Mouse (Mus musculus) kidney, postnatal 36 days (tissue): ENCODE data around the gene Itprip.

Experiments used
- DNase-seq, 2 experiments: peaks; one replicate each; pipeline ENCODE4 v3.0.0; 2021 to 2022; ENCODE audit warnings: mixed read lengths in 2 of 2

Gene Itprip

GRCm38 (mm10) chr19:47919126-47919965 lies at the start of gene Itprip, which contains the start of gene Cfap43:
TSS of gene Itprip (minus strand) at chr19:47919299.
TSS of gene Cfap43 (minus strand) at chr19:47919287.
- DNase-seq, result peak; percentile 83 to 89

DNA sequence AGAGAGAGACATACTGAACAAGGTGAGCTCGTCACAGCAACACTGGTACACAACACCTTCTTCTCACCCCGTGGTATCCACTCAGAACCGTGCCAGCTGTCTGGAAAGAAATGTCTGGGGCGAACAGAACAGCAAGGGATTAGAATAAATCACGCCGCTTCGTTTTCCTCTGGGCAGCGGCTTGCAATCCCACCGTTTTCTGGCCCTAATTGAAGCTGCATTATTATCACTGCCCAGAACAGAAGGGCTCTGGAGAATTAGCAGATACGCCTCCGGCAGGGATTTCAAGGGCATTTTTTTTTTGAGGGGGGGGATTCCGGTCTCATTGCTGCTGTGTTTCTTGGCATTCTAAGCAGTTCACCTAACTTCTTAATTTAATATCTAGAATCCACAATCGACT lies 39.1 kb upstream of the Itprip start:
- no peak for DNase-seq

DNA sequence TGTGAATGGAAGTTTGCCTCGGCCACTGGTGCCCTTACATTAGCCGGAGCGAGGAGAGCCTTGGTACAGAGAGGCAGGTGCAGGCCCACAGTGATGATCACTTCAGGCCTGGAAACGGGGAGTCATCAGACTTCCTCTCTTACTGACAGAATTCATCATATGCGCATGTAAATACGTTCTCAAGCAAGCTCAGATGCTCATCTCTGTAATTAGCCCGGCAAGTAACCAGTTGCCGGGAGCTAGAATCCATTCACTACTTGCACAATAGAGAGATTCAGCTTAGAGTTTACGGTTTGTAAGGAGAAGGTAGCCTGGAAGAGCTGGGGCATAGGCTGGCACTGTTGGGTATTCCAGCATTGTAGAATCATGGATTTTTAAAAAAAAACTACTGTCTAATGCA lies 34.1 kb upstream of the Itprip start:
- no peak for DNase-seq

DNA sequence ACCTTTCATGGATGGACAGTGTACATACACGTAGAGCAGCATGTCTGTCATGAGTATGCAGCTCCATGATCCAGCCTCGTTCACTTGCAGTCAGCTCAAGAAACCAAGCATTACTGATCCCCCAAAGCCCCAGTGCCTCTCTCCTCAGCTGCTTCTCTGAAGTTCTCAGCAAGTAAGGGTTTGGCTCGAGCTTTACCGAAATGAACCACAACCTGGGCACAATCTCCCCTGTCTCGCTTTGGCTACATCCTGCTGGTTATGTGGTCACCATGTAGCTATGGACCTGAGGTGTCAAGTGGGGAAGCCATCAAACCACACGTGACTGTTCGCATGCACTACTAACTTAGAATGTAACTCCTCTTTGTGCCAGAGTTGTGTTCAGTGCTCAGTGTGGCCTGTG lies 31.8 kb upstream of the Itprip start:
- DNase-seq, result no peak

GRCm38 (mm10) chr19:47946821-47947465 lies 27.8 kb upstream of the Itprip start:
- no peak for DNase-seq

DNA sequence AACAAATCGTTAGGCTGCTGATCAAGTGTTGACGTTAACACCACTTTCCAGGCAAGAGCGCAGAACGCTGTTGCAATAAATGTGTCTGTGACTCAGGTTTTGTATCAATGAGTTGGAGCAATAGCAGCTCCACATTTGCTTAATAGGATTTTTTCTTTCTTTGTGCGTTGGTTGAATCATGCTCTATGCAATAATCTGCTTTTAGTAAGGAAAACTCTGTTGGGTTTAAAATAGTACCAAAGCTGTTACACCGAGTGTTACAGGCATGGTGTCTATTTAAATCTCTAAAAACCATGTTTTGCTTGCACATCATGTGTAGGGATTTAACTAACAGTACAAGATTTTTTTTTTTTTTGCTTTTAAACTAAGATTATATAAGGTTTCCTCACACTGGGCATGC lies 20.3 kb upstream of the Itprip start:
- DNase-seq, result no peak

- DNase-seq, result peak; percentile 52 to 77
These were observed 18.6 kb upstream of the Itprip start, which contains the start of gene Cfap58 for GRCm38 (mm10) chr19:47937443-47938406. TSS of gene Cfap58 (plus strand) at chr19:47937675.

GRCm38 (mm10) chr19:47936938-47937337 lies 17.8 kb upstream of the Itprip start:
- no peak for DNase-seq

- no peak for DNase-seq
These were observed 17.4 kb upstream of the Itprip start for GRCm38 (mm10) chr19:47936490-47936889.

DNA sequence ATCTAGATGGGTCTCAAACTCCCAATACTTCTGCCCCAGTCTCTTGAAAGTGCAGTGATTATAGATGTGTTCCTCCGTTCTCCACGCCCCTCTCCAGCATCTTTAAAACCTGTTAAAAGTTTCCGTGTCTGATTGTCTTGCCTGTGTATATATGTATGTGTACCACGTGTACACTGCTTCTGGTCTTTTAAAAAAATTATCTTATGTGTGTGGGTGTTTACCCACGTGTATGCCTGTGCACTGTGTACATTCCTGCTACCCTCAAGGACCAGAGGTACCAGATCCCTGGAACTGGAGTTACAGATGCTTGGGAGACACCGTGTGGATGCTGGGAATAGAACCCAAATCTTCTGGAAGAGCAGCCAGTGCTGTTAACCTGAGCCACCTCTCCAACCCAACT lies 16.4 kb upstream of the Itprip start:
- DNase-seq, result no peak

DNA sequence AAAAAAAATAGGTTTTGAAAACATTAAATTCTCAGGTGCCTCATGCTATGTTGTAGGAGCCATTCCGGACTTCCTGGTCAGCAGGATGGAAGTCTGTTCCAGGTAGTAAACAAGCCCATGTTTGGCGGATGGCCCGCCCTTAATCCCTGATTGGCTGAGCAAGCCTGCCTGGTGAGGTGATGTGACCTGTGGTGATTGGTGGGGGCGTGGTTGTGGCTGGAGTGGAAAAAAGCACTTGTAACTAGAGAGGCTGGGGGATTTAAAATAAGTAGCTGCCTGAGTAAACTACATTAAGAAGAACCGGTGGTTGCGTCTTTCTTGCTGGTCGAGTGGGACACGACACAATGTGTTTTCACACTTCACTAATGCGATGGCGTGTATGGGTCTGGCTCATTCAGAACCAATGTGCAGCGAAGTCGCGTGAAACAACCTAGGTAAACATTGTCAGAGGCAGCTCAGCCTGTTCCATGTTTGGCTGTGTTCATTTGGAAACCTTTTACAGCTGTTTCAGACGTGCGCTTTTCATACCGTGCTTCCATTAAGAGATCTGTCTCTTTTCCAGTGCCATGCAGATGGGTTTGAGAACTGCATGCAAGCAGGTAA lies 15.6 kb upstream of the Itprip start:
- no peak for DNase-seq

DNA sequence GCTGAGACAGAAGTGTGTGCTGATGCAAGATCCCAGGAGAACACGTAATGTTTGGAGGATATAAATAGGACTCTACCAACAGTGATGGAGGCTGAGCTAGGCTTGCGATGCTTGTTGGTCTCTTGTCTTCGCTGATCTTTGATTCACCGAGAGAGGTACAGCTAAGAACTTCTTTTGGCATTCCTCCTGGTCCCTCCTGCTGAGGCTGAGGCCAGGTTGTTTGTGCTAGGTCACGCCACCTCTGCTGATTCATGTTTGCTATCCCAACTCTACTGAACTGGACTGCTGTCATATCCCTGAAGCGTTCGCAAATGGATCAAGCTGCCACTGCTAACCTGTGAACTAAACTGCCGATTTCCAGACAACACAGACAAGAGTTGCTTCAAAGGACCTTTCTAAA lies 15.0 kb upstream of the Itprip start:
- no peak for DNase-seq

DNA sequence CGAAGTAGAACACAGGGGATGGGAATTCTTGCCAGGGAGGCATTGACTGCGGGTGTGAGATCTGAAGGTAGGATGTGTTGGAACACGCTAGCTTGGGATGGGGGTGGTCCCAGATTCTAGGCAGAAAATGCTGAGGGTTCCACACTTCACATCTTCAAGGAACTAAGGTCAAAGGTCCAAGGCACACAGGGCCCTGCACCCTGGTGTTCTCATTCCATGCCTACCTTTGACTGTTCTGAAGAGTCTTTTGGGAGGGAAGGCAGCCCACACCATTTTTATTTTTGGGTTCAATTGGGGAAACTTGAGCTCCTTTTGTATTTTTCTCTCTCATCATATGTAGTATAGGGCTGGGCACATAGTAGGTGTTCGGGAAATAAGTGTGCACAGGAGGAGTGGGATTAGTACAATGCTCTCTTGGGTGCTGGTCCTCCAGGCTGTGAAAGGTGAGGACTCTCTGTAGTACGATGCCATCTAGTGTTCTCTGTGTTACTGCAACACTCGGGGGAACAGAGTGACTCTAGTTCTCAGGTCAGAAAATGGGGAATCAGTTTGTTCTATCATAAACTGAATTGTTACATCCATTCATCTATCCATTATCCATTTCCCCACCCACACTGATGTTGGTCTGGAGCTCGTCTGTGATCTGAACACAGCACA lies 13.0 kb upstream of the Itprip start:
- DNase-seq, result peak; percentile 47 to 55

DNA sequence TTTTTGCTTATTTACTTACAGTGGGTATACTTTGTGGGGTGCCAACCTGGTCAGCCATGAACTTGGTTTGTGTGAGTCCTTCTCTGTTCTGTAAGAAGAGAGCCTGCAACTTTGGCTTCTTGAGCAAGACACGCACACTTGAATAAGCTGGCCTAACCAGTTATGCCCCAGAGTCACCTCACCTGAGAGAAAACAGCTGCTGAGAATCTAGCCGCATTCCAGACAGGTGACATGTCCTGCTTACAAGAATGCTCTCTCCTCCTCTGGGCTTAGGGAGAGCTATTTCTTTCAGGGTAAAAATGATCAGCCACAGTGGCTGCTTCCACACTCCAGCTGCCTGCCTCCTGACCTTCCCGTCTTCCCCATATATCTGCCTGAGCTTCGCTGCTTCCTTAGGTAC lies 9.9 kb upstream of the Itprip start:
- no peak for DNase-seq

DNA sequence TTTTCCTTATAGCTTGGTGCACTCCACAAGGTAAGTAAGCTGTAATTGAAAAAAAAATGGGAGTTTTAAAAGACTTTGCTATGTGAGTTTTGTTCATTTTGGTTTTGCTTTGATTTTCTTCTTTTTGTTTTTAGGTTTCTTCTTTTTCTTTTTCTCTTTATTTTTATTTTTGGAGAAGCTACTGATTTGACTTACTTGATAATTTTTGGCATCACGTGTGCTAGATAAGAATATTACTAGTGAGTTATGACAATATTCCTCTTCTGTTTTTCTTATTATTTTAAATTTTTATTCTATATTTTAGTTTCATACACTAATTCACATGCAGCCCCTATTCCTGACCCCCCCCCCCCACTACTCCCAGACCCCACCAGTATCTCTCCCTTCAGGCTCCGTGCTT lies 7.9 kb upstream of the Itprip start:
- DNase-seq, result no peak

GRCm38 (mm10) chr19:47925819-47926218 lies 6.7 kb upstream of the Itprip start:
- DNase-seq, result peak; percentile 56 to 83

DNA sequence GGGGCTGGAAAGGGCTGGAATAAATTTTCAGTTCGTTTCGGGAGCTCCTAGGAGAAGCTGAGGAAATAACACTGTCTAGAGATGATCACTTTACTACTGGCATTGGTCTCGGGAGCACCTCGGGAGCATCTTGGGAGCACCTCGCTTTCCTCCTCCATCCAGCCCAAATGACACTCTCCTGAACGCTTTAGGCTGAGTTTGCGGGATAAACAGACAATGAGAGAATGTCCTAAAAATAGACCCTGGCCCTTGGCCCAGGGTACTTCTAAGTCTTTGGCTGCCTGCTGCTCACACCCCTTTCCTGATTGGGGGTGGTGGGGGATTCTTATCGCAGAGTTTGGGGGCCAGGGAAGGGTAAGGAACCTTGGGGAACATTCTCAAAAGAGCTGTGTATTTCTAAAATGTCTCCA lies 872 bp upstream of the Itprip start:
- peak; percentile 54 to 72 for DNase-seq

DNA sequence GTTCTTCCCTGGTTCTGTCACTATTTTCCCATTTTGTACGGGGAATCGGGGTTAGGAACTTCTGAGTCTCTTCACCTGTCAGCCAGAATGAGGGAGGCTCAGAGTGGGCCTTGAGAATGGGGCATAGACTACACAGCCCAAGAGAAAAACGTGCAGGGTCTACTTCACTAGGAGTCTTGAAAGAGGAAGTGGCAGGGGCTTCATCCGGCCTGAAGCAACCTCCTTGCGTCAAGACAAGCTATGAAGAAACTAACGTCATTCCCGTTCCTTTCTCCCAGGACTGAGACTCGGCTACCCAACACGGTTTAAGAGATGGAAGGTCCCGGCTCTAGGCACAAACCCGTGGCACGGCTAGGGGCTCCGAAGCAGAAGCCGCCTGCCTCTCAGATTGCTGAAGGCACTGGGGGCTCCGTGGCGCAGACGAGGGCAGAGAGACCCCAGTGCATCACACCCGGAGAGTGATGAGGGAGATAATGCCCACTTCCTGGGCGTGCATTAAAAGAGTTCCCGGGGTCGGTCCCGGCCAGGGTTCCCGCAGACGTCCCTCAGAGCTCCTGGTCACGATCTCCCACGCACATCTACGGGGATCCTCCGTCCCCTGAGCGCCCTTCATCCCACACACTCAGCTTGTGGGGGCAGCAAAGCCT lies 521 bp downstream of the Itprip start:
- DNase-seq, result no peak

DNA sequence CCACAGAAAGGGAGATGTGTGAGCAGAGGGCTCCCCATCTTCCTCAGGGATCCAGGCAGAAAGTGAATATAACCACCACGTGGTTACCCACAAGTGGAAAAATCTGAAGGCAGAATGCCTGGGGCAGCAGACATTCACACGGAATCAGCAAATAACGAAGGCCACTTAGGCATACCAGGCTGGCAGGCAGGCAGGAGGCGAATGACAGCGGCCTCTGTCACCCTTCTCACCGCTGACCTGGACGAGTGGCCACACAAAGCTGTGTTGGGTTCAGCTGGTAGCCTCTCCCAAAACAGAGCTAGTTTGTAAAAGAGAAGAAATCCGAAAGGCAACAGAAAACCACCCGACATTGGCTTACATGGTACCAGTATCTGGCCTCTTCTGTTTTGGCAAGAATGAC lies 1.1 kb downstream of the Itprip start:
- no peak for DNase-seq

DNA sequence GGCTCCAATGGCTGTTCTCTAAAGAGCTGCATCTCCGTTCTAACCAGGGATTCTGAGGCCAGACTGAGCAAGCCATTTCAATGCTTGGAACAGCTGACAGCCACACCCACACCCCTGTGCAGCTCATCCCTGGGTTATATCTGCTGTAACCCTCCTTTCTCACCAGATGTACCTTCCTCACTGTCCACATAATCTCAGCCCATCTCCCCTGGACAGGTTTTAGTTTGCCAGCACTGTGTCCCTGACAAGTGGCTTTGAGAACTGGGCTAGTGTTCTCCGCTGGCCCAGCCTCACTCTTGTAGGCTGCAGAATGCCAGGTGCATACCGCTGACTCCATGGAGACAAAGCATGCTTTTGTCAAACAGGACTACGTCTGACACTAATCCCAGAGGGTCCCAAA lies 1.7 kb downstream of the Itprip start:
- no peak for DNase-seq

DNA sequence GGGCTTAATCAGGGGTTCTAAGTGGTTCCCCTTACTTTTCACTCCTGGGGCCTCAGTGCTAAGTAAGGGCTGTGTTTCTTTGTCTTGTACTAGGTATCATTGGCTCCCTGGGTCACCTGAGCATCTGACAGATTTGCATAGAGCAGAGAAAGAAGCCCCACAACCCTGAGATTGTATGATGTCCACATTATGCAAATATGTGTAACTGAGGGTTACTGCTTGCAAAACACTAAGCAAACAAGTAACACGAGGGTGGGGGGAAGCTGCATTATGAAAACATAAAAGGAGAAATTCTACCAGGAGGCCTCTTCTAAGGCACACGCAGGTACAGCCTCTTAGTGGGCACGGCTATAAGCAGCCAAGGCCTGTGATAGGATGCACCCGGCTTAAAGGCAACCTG lies 3.8 kb downstream of the Itprip start:
- no peak for DNase-seq

GRCm38 (mm10) chr19:47914191-47914590 lies 4.9 kb downstream of the Itprip start:
- DNase-seq, result no peak
